In genomic region chr11:18957097-18957804, GRCm38 (mm10) we compare ENCODE assay signal across 10 mouse cellular contexts.
A peak's percentile ranks its signal among the peaks of the same experiment; 100 is the strongest.
DNase-seq lines count a peak whose midpoint lies in the region; ATAC-seq and TF ChIP-seq lines count a peak whose summit lies in the region.
"Had no signal": no experiment of that assay in that cellular context is flagged by ENCODE, and none has a peak within 500 bp of the region (broad histone marks: within the 10 kb centered on the region; RNA-seq: fewer than 3 reads in every experiment).

No protein-coding gene starts in this region.

- peak overlapping the region; percentile 86 for H3K27ac ChIP-seq in heart, embryonic 10.5 days
- H3K27ac ChIP-seq in MEL (ENCODE audit: control insufficient read depth, low read depth, low read length), result peak overlapping the region; percentile 89
- peak overlapping the region; percentile 91 for H3K27ac ChIP-seq in heart, postnatal 0 days (ENCODE audit: low read depth)

- TF ChIP-seq POLR2A in MEL (IDR thresholded peaks at IDR 0.05; ENCODE audit: control insufficient read depth in 1 of 2, insufficient read depth in 1 of 2, low read depth in 1 of 2, low read length in 2 of 2, poor library complexity in 1 of 2), result 0 out of 4 replicates have a peak, but pooled peaks of 1 of the 2 experiments have one; percentile 9

- no peak for TF ChIP-seq RAD21 in MEL (IDR thresholded peaks at IDR 0.05; ENCODE audit: low read depth, low read length)

- H3K9me3 ChIP-seq in heart, embryonic 10.5 days, result no peaks in the 10 kb centered on the region
- H3K9me3 ChIP-seq in MEL (replicated peaks; ENCODE audit: insufficient read depth, low read length), result no peaks in the 10 kb centered on the region
- H3K9me3 ChIP-seq in heart, postnatal 0 days (replicated peaks; ENCODE audit: control insufficient read depth, low read length), result no peaks in the 10 kb centered on the region
- no peaks in the 10 kb centered on the region for H3K9me3 ChIP-seq in megakaryocyte, embryonic 14.5 days

- peak overlapping the region; percentile 41 for H3K4me3 ChIP-seq in heart, embryonic 10.5 days
- H3K4me3 ChIP-seq in MEL (ENCODE audit: control insufficient read depth in 1 of 2, insufficient read depth in 1 of 2, low read depth in 2 of 2, low read length in 2 of 2), result peak overlapping the region; percentile 49 to 64
- peak overlapping the region; percentile 29 for H3K4me3 ChIP-seq in heart, postnatal 0 days (ENCODE audit: low read depth, low read length)
- peak overlapping the region; percentile 79 for H3K4me3 ChIP-seq in megakaryocyte, embryonic 14.5 days (replicated peaks)

- H3K79me2 ChIP-seq in MEL (ENCODE audit: control insufficient read depth, insufficient read depth, low read length, poor library complexity), result no peaks in the 10 kb centered on the region

- H3K4me1 ChIP-seq in heart, embryonic 10.5 days, result peaks cover 80% of the 10 kb centered on the region
- H3K4me1 ChIP-seq in MEL (ENCODE audit: control insufficient read depth in 1 of 2, insufficient read depth in 2 of 2, low read length in 2 of 2), result peaks cover 20 to 31% of the 10 kb centered on the region in 2 experiments
- H3K4me1 ChIP-seq in heart, postnatal 0 days (ENCODE audit: control insufficient read depth, insufficient read depth), result peaks cover 55% of the 10 kb centered on the region
- H3K4me1 ChIP-seq in megakaryocyte, embryonic 14.5 days, result peaks cover 98% of the 10 kb centered on the region

- no peak for TF ChIP-seq CTCF in MEL (IDR thresholded peaks at IDR 0.05 in 2 of 3, conservative IDR thresholded peaks at IDR 0.05 in 1 of 3; ENCODE audit: control insufficient read depth in 1 of 3, insufficient read depth in 1 of 3, low read depth in 2 of 3, low read length in 3 of 3, poor library complexity in 1 of 3, severe bottlenecking in 1 of 3)
- TF ChIP-seq CTCF in heart, postnatal 0 days (IDR thresholded peaks at IDR 0.05; ENCODE audit: low read depth), result no peak

- peak; percentile 91 to 93 for TF ChIP-seq EP300 in MEL (IDR thresholded peaks at IDR 0.05; ENCODE audit: low read depth in 1 of 2, low read length in 2 of 2)
- no peak for TF ChIP-seq EP300 in heart, postnatal 0 days (IDR thresholded peaks at IDR 0.05; ENCODE audit: low read depth)

- no peak for ATAC-seq in heart, postnatal 0 days (ENCODE audit: insufficient read depth, low read depth)
- no peak for ATAC-seq in activated CD4-positive, CD25-positive, alpha-beta regulatory T cell, adult 4 months
- ATAC-seq in monocyte, adult 5-6 weeks (replicated peaks; ENCODE audit: insufficient number of reproducible peaks, low FRiP score, low TSS enrichment, poor library complexity, severe bottlenecking), result no peak

- 0 out of 2 replicates have a peak, but pooled peaks cover 7% of the 10 kb centered on the region for H3K36me3 ChIP-seq in heart, embryonic 10.5 days
- peaks cover 0 to 33% of the 10 kb centered on the region in 2 experiments; a peak in 2 of 4 replicates for H3K36me3 ChIP-seq in MEL (ENCODE audit: control insufficient read depth in 1 of 2, insufficient read depth in 2 of 2, low read length in 2 of 2)
- 0 out of 2 replicates have a peak, but pooled peaks cover 4% of the 10 kb centered on the region for H3K36me3 ChIP-seq in heart, postnatal 0 days (replicated peaks; ENCODE audit: control insufficient read depth, insufficient read depth, low read length)
- H3K36me3 ChIP-seq in megakaryocyte, embryonic 14.5 days (replicated peaks; ENCODE audit: low read length), result peaks cover 90% of the 10 kb centered on the region

- H3K4me2 ChIP-seq in heart, postnatal 0 days (ENCODE audit: low read depth, low read length), result peak overlapping the region; percentile 54

- no peaks in the 10 kb centered on the region for H3K27me3 ChIP-seq in heart, embryonic 10.5 days (ENCODE audit: insufficient read depth, poor library complexity, severe bottlenecking)
- H3K27me3 ChIP-seq in MEL (ENCODE audit: control insufficient read depth in 1 of 2, insufficient read depth in 2 of 2, low read length in 2 of 2), result no peaks in the 10 kb centered on the region
- H3K27me3 ChIP-seq in heart, postnatal 0 days (ENCODE audit: control insufficient read depth, insufficient read depth, low read length), result no peaks in the 10 kb centered on the region
- no peaks in the 10 kb centered on the region for H3K27me3 ChIP-seq in megakaryocyte, embryonic 14.5 days (replicated peaks)
- H3K27me3 ChIP-seq: CH12.LX had no signal

- 6% methylated on average over 12 of the region's 12 CpGs for whole genome bisulfite sequencing in heart, embryonic 10.5 days
- 10% methylated on average over 12 of the region's 12 CpGs for WGBS in heart, postnatal 0 days

- DNase-seq in heart, embryonic 10.5 days (ENCODE audit: low spot score), result no peak
- DNase-seq in heart, postnatal 25 days (ENCODE audit: low spot score), result no peak
- peak; percentile 82 for DNase-seq in MEL (ENCODE audit: low read depth, low spot score)
- no peak for DNase-seq in heart, postnatal 0 days (ENCODE audit: low spot score)
- no peak for DNase-seq in adrenal gland, adult 18-20 months (ENCODE audit: low spot score in 2 of 2)
- DNase-seq: cerebellum, adult 11 months had no signal

- peak overlapping the region; percentile 48 for H3K9ac ChIP-seq in MEL (ENCODE audit: control insufficient read depth, low read depth, low read length, poor library complexity, severe bottlenecking)
- H3K9ac ChIP-seq in heart, postnatal 0 days (replicated peaks; ENCODE audit: low read depth, low read length), result peak overlapping the region; percentile 13; the same call in 1 of the 2 replicates

- intact Hi-C loops in heart, postnatal 25 days (cut with DNase I), result loop anchor here (5.0 kb wide), 1 partner anchor 60 kb away; the partner anchor contains the start of gene Meis1

TF ChIP-seq in MEL, 35 proteins besides CTCF, POLR2A, EP300 and RAD21 (continues in another document):
- TF ChIP-seq E2F4 (IDR thresholded peaks at IDR 0.05; ENCODE audit: borderline replicate concordance, low read depth, low read length) (0 out of 2 replicates have a peak, but pooled peaks have one; percentile 9), UBTF (IDR thresholded peaks at IDR 0.05; ENCODE audit: borderline replicate concordance, insufficient read depth, low read depth, low read length) (no peak), MYC (IDR thresholded peaks at IDR 0.05; ENCODE audit: low read depth, low read length) (no peak), USF1 (IDR thresholded peaks at IDR 0.05; ENCODE audit: low read depth, low read length) (no peak), NRF1 (IDR thresholded peaks at IDR 0.05; ENCODE audit: insufficient read depth, low read depth, low read length, poor library complexity, severe bottlenecking) (no peak), TAL1 (IDR thresholded peaks at IDR 0.05; ENCODE audit: low read length) (peak; percentile 64), MAFK (IDR thresholded peaks at IDR 0.05; ENCODE audit: borderline replicate concordance, low read depth, low read length) (peak; percentile 65; the same call in 1 of the 2 replicates), KAT2A (conservative IDR thresholded peaks at IDR 0.05; ENCODE audit: low read depth, low read length) (no peak; the same call in 1 of the 2 replicates), MYB (IDR thresholded peaks at IDR 0.05; ENCODE audit: low read depth, low read length) (peak; percentile 51; the same call in 1 of the 2 replicates), CHD1 (IDR thresholded peaks at IDR 0.05; ENCODE audit: low read depth, low read length) (no peak; the same call in 1 of the 2 replicates), GATA1 (IDR thresholded peaks at IDR 0.05; ENCODE audit: low read depth, low read length) (peak; percentile 98), HCFC1 (IDR thresholded peaks at IDR 0.05; ENCODE audit: low read depth, low read length) (peak; percentile 60), SMC3 (IDR thresholded peaks at IDR 0.05; ENCODE audit: low read depth, low read length) (no peak), POLR2AphosphoS2 (IDR thresholded peaks at IDR 0.05; ENCODE audit: low read length) (no peak), RCOR1 (IDR thresholded peaks at IDR 0.05; ENCODE audit: low read depth, low read length) (0 out of 2 replicates have a peak, but pooled peaks have one; percentile 75), NELFE (IDR thresholded peaks at IDR 0.05; ENCODE audit: low read depth, low read length) (0 out of 2 replicates have a peak, but pooled peaks have one; percentile 14), GABPA (IDR thresholded peaks at IDR 0.05; ENCODE audit: low read depth, low read length) (no peak), TCF12 (IDR thresholded peaks at IDR 0.05; ENCODE audit: low read depth, low read length) (peak; percentile 95), USF2 (IDR thresholded peaks at IDR 0.05; ENCODE audit: borderline replicate concordance in 1 of 2, insufficient read depth in 1 of 2, low read depth in 1 of 2, low read length in 2 of 2) (no peak), ZNF384 (IDR thresholded peaks at IDR 0.05; ENCODE audit: low read depth, low read length) (peak; percentile 49; the same call in 1 of the 2 replicates), JUND (IDR thresholded peaks at IDR 0.05; ENCODE audit: low read depth, low read length) (0 out of 2 replicates have a peak, but pooled peaks have one; percentile 13), MEF2A (IDR thresholded peaks at IDR 0.05; ENCODE audit: extremely low read depth, insufficient replicate concordance, low read depth, low read length, poor library complexity, severe bottlenecking) (peak; percentile 61; the same call in 1 of the 2 replicates), SIN3A (IDR thresholded peaks at IDR 0.05; ENCODE audit: low read length) (peak; percentile 80), ETS1 (IDR thresholded peaks at IDR 0.05; ENCODE audit: low read depth, low read length) (peak; percentile 93), BHLHE40 (IDR thresholded peaks at IDR 0.05; ENCODE audit: borderline replicate concordance, low read depth, low read length) (0 out of 2 replicates have a peak, but pooled peaks have one; percentile 38), ELF1 (IDR thresholded peaks at IDR 0.05; ENCODE audit: low read depth, low read length) (0 out of 2 replicates have a peak, but pooled peaks have one; percentile 14), ZKSCAN1 (IDR thresholded peaks at IDR 0.05; ENCODE audit: low read depth, low read length) (peak; percentile 57; the same call in 1 of the 2 replicates), POLR2AphosphoS5 (IDR thresholded peaks at IDR 0.05; ENCODE audit: borderline replicate concordance, low read depth, low read length) (no peak), MAZ (IDR thresholded peaks at IDR 0.05; ENCODE audit: low read depth, low read length) (peak; percentile 88; the same call in 1 of the 2 replicates), MAX (IDR thresholded peaks at IDR 0.05; ENCODE audit: low read length) (no peak), ZMIZ1 (IDR thresholded peaks at IDR 0.05; ENCODE audit: low read depth, low read length) (no peak; the same call in 1 of the 2 replicates), ZC3H11A (IDR thresholded peaks at IDR 0.05; ENCODE audit: low read depth, low read length) (no peak; the same call in 1 of the 2 replicates), CHD2 (IDR thresholded peaks at IDR 0.05; ENCODE audit: low read length) (no peak; the same call in 1 of the 2 replicates)

Comparison
In these comparisons a context has a peak if more than half of its experiments do, and no peak if none do; other contexts are left out.
1. H3K4me3 ChIP-seq: peak in every context shown above with its lines; median percentile 79 in megakaryocyte, embryonic 14.5 days; 56 in MEL; 41 in heart, embryonic 10.5 days; 29 in heart, postnatal 0 days.